Mouse (Mus musculus): Measurements from ENCODE around the gene Tmem270. TPM values are rescaled to one million over a fixed set of nuclear protein-coding genes. Genes with fewer than 3 reads are reported as not detected.
"Not testable (repeated sequence)": the region's sequence is repeated elsewhere in the genome, so short reads cannot be mapped to it uniquely, and the experiment has no call there.

Gene Tmem270
- polyA plus RNA-seq, 1 experiment: not detected

GRCm38 (mm10) chr5:134942740-134943139, 36.2 kb upstream of the Tmem270 start:
- Histone ChIP-seq H3K27me3 (replicated peaks) (peaks cover 11% of the 10 kb centered on the region), H3K36me3 (replicated peaks; ENCODE audit: low read length) (peaks cover 27% of the 10 kb centered on the region), H3K4me3 (replicated peaks) (no peak overlapping the region), H3K9me3 (no peaks in the 10 kb centered on the region), H3K4me1 (peaks cover 60% of the 10 kb centered on the region)
- TF ChIP-seq FLI1 (IDR thresholded peaks at IDR 0.05; ENCODE audit: low read length) (no peak), GATA1 (IDR thresholded peaks at IDR 0.05; ENCODE audit: borderline replicate concordance, low read length) (no peak)

DNA sequence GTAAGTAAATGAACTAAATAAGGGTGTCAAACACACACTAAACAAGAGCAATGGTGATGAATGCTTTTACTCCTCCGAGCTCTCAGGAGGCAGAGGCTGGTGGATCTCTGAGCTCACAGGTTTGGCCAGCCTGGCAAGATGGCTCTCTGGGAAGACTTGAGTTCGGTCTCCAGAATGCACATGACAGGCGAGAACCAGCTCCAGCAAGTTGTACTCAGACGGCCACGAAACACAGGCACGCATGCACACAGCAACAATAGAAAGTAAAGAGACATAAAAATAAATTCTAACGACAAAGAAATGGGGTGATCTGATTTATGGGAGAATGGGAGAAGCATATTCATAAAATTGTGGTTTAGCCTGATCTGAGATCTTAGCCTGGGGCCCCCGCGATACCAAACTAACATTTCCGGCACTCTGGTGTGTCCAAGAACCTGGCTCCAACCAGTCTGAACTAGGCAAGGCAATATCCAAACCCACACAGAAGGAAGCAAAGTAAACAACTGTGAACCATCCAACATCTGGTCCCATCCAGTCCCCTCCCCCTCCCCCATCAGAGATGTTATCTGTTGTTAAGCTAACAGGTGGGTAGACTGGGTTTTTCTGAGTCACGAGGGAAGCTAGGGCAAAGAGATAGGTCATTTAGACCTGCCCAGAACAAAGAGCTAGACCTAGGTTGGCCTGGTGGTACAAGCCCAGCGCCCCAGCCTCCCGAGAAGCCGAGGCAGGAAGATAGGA, 35.1 kb upstream of the Tmem270 start:
- peaks cover 66% of the 10 kb centered on the region for H3K4me1 ChIP-seq
- no peak overlapping the region for H3K4me3 ChIP-seq (replicated peaks)
- H3K36me3 ChIP-seq (replicated peaks; ENCODE audit: low read length): peaks cover 38% of the 10 kb centered on the region
- no peak for TF ChIP-seq FLI1 (IDR thresholded peaks at IDR 0.05; ENCODE audit: low read length)
- TF ChIP-seq GATA1 (IDR thresholded peaks at IDR 0.05; ENCODE audit: borderline replicate concordance, low read length): no peak
- no peaks in the 10 kb centered on the region for H3K9me3 ChIP-seq
- peaks cover 11% of the 10 kb centered on the region for H3K27me3 ChIP-seq (replicated peaks)

DNA sequence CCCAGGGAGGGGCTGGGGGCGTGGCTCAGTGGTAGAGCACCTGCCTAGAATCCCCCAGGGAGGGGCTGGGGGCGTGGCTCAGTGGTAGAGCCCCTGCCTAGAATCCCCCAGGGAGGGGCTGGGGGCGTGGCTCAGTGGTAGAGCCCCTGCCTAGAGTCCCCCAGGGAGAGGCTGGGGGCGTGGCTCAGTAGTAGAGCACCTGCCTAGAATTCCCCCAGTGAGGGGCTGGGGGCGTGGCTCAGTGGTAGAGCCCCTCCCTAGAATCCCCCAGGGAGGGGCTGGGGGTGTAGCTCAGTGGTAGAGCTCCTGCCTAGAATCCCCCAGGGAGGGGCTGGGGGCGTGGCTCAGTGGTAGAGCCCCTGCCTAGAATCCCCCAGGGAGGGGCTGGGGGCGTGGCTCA, 33.0 kb upstream of the Tmem270 start:
- Histone ChIP-seq H3K4me1 (peaks cover 68% of the 10 kb centered on the region), H3K36me3 (replicated peaks; ENCODE audit: low read length) (peaks cover 57% of the 10 kb centered on the region)
- H3K4me3 ChIP-seq (replicated peaks); H3K27me3 ChIP-seq (replicated peaks); H3K9me3 ChIP-seq: not testable (repeated sequence)

- TF ChIP-seq GATA1 (IDR thresholded peaks at IDR 0.05; ENCODE audit: borderline replicate concordance, low read length) (no peak), FLI1 (IDR thresholded peaks at IDR 0.05; ENCODE audit: low read length) (no peak)
- H3K36me3 ChIP-seq (replicated peaks; ENCODE audit: low read length): peaks cover 62% of the 10 kb centered on the region
- peaks cover 68% of the 10 kb centered on the region for H3K4me1 ChIP-seq
- no peaks in the 10 kb centered on the region for H3K27me3 ChIP-seq (replicated peaks)
- H3K9me3 ChIP-seq: no peaks in the 10 kb centered on the region
- H3K4me3 ChIP-seq (replicated peaks): no peak overlapping the region
These were observed 32.5 kb upstream of the Tmem270 start for GRCm38 (mm10) chr5:134939069-134939468.

- no peak for TF ChIP-seq FLI1 (IDR thresholded peaks at IDR 0.05; ENCODE audit: low read length)
- no peak for TF ChIP-seq GATA1 (IDR thresholded peaks at IDR 0.05; ENCODE audit: borderline replicate concordance, low read length)
- H3K27me3 ChIP-seq (replicated peaks): no peaks in the 10 kb centered on the region
- peaks cover 67% of the 10 kb centered on the region for H3K36me3 ChIP-seq (replicated peaks; ENCODE audit: low read length)
- H3K9me3 ChIP-seq: no peaks in the 10 kb centered on the region
- no peak overlapping the region for H3K4me3 ChIP-seq (replicated peaks)
- H3K4me1 ChIP-seq: peaks cover 74% of the 10 kb centered on the region
These were observed 30.2 kb upstream of the Tmem270 start for GRCm38 (mm10) chr5:134936626-134937185.

GRCm38 (mm10) chr5:134936051-134936450, 29.5 kb upstream of the Tmem270 start:
- peaks cover 61% of the 10 kb centered on the region for H3K36me3 ChIP-seq (replicated peaks; ENCODE audit: low read length)
- H3K4me3 ChIP-seq (replicated peaks): no peak overlapping the region
- no peak for TF ChIP-seq GATA1 (IDR thresholded peaks at IDR 0.05; ENCODE audit: borderline replicate concordance, low read length)
- TF ChIP-seq FLI1 (IDR thresholded peaks at IDR 0.05; ENCODE audit: low read length): no peak

DNA sequence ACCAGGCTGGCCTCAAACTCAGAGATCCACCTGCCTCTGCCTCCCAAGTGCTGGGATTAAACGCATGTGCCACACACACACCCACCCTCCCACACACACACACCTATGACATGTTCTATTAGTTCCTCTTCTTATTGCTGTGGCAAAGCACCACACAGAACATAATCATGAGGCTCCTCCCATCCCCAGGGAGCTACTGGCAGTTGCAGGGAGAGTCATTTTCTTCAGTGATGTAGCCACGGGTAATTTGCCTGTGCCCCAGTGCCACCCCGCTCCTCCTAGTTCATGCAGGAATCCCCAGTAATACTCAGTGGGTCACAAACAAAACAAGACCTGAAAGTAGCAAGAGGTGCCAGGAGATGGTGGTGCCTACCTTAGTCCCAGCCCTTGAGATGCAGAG, 28.1 kb upstream of the Tmem270 start:
- Histone ChIP-seq H3K4me3 (replicated peaks) (no peak overlapping the region), H3K36me3 (replicated peaks; ENCODE audit: low read length) (peaks cover 50% of the 10 kb centered on the region), H3K27me3 (replicated peaks) (no peaks in the 10 kb centered on the region), H3K4me1 (peaks cover 74% of the 10 kb centered on the region), H3K9me3 (no peaks in the 10 kb centered on the region)
- TF ChIP-seq GATA1 (IDR thresholded peaks at IDR 0.05; ENCODE audit: borderline replicate concordance, low read length): no peak
- no peak for TF ChIP-seq FLI1 (IDR thresholded peaks at IDR 0.05; ENCODE audit: low read length)

More at GRCm38 (mm10) chr5:134936051-134936450, 29.5 kb upstream of the Tmem270 start:
- Histone ChIP-seq H3K9me3 (no peaks in the 10 kb centered on the region), H3K4me1 (peaks cover 77% of the 10 kb centered on the region), H3K27me3 (replicated peaks) (no peaks in the 10 kb centered on the region)

GRCm38 (mm10) chr5:134933686-134934085, 27.2 kb upstream of the Tmem270 start:
- peak overlapping the region; percentile 88 for H3K4me3 ChIP-seq (replicated peaks)
- peaks cover 50% of the 10 kb centered on the region for H3K36me3 ChIP-seq (replicated peaks; ENCODE audit: low read length)
- H3K9me3 ChIP-seq: not testable (repeated sequence)

DNA sequence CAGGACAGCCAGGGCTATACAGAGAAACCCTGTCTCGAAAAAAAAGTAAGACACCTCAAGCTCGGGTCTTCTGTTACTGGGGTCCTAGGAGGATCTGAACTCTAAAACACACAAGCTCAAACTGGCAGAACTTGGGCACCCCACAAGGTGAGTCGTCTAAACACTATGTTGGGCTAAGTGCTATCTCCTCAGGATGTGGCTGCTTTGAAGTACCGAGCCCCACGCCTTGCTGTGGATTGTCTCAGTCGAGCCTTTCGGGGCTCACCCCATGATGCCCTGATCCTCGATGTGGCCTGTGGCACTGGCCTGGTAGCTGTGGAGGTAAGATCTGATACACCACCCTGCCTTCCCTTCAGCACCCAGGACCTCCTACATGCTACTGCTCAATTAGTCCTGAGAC, 26.7 kb upstream of the Tmem270 start:
- H3K36me3 ChIP-seq (replicated peaks; ENCODE audit: low read length): peaks cover 48% of the 10 kb centered on the region
- peaks cover 64% of the 10 kb centered on the region for H3K4me1 ChIP-seq
- no peaks in the 10 kb centered on the region for H3K9me3 ChIP-seq
- peaks cover 2% of the 10 kb centered on the region for H3K27me3 ChIP-seq (replicated peaks)
- peak overlapping the region; percentile 88 for H3K4me3 ChIP-seq (replicated peaks)
- TF ChIP-seq FLI1 (IDR thresholded peaks at IDR 0.05; ENCODE audit: low read length) (no peak), GATA1 (IDR thresholded peaks at IDR 0.05; ENCODE audit: borderline replicate concordance, low read length) (no peak)

More at GRCm38 (mm10) chr5:134933686-134934085, 27.2 kb upstream of the Tmem270 start:
- peaks cover 68% of the 10 kb centered on the region for H3K4me1 ChIP-seq
- not testable (repeated sequence) for H3K27me3 ChIP-seq (replicated peaks)

- peak overlapping the region; percentile 93 for H3K4me3 ChIP-seq (replicated peaks)
- TF ChIP-seq GATA1 (IDR thresholded peaks at IDR 0.05; ENCODE audit: borderline replicate concordance, low read length) (no peak), FLI1 (IDR thresholded peaks at IDR 0.05; ENCODE audit: low read length) (no peak)
- H3K4me1 ChIP-seq: peaks cover 63% of the 10 kb centered on the region
- H3K36me3 ChIP-seq (replicated peaks; ENCODE audit: low read length): peaks cover 44% of the 10 kb centered on the region
- H3K27me3 ChIP-seq (replicated peaks): peaks cover 2% of the 10 kb centered on the region
- H3K9me3 ChIP-seq: no peaks in the 10 kb centered on the region
These were observed 26.4 kb upstream of the Tmem270 start for GRCm38 (mm10) chr5:134932903-134933276.
